Mouse (Mus musculus): ENCODE measurements around the gene Nox3. TPM values are rescaled to one million over a fixed set of nuclear protein-coding genes. Genes with fewer than 3 reads are reported as not detected.

Nox3 gene
- polyA plus RNA-seq, 1 experiment from 2014 or later, result not detected

DNA sequence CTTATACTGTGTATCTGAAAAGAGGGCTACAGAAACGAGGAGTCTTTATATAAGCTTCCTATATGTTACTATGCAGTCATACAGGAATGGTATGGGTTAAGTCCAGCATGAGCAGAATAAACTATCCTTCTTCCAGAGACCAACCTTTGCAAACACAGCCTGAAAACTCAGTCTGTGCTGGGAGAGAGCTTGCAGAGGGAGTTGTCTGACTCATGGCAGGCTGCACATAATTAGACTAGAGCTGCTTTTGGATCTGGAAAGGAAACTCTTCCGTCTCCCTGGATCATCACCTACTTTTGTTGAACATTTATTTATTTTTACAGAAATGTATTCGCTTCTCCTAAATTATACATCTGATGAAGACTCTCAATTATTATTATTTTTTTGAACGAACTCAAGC is 26.8 kb downstream of the Nox3 start:
- 54% methylated on average over 4 of the region's 4 CpGs for WGBS
- H3K27ac ChIP-seq (ENCODE audit: low read length), result no peak overlapping the region
- no peak overlapping the region for H3K4me3 ChIP-seq (ENCODE audit: low read depth, low read length)
- H3K4me2 ChIP-seq (replicated peaks; ENCODE audit: low read depth, low read length), result no peak overlapping the region
- ATAC-seq (ENCODE audit: insufficient number of reproducible peaks, insufficient read depth, low FRiP score, low read depth), result no peak
- no peaks in the 10 kb centered on the region for H3K9me3 ChIP-seq (ENCODE audit: control insufficient read depth, low read depth, low read length)
- no peak overlapping the region for H3K9ac ChIP-seq (replicated peaks; ENCODE audit: low read depth, low read length)
- no peaks in the 10 kb centered on the region for H3K4me1 ChIP-seq (ENCODE audit: control insufficient read depth, insufficient read depth, low read length)
- H3K36me3 ChIP-seq (ENCODE audit: control insufficient read depth, insufficient read depth, low read length), result no peaks in the 10 kb centered on the region
- no peaks in the 10 kb centered on the region for H3K27me3 ChIP-seq (ENCODE audit: control insufficient read depth, insufficient read depth, low read length)

GRCm38 (mm10) chr17:3667287-3667686 is 28.8 kb downstream of the Nox3 start:
- no peaks in the 10 kb centered on the region for H3K27me3 ChIP-seq (ENCODE audit: control insufficient read depth, insufficient read depth, low read length)
- ATAC-seq (ENCODE audit: insufficient number of reproducible peaks, insufficient read depth, low FRiP score, low read depth), result no peak
- no peaks in the 10 kb centered on the region for H3K4me1 ChIP-seq (ENCODE audit: control insufficient read depth, insufficient read depth, low read length)
- no peaks in the 10 kb centered on the region for H3K9me3 ChIP-seq (ENCODE audit: control insufficient read depth, low read depth, low read length)
- H3K27ac ChIP-seq (ENCODE audit: low read length), result no peak overlapping the region
- no peak overlapping the region for H3K4me3 ChIP-seq (ENCODE audit: low read depth, low read length)
- 94% methylated on average over 4 of the region's 4 CpGs for WGBS
- no peak overlapping the region for H3K4me2 ChIP-seq (replicated peaks; ENCODE audit: low read depth, low read length)
- H3K36me3 ChIP-seq (ENCODE audit: control insufficient read depth, insufficient read depth, low read length), result no peaks in the 10 kb centered on the region
- H3K9ac ChIP-seq (replicated peaks; ENCODE audit: low read depth, low read length), result no peak overlapping the region

DNA sequence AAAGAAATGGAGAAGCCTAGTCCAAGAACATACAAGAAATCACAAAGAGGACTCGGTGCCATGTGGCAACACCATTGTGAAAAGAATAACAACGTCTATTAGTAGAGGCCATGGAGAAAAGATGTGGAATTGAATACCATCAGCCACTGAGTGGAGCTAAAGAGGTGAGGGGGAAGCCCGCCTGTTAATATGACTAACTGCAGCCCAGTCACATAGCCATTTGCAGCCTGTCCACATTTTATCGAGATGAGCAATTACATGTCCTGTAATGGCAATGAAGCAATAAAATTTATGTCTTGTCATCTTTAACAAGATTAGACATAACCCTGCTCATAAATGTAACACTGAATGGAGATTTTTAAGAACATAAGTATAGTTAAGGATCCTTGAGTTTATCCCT is 30.7 kb downstream of the Nox3 start:
- no peak overlapping the region for H3K9ac ChIP-seq (replicated peaks; ENCODE audit: low read depth, low read length)
- no peaks in the 10 kb centered on the region for H3K27me3 ChIP-seq (ENCODE audit: control insufficient read depth, insufficient read depth, low read length)
- H3K9me3 ChIP-seq (ENCODE audit: control insufficient read depth, low read depth, low read length), result no peaks in the 10 kb centered on the region
- no peak overlapping the region for H3K4me2 ChIP-seq (replicated peaks; ENCODE audit: low read depth, low read length)
- no peak overlapping the region for H3K27ac ChIP-seq (ENCODE audit: low read length)
- H3K4me3 ChIP-seq (ENCODE audit: low read depth, low read length), result no peak overlapping the region
- no peaks in the 10 kb centered on the region for H3K36me3 ChIP-seq (ENCODE audit: control insufficient read depth, insufficient read depth, low read length)
- no peaks in the 10 kb centered on the region for H3K4me1 ChIP-seq (ENCODE audit: control insufficient read depth, insufficient read depth, low read length)
- 73% methylated on average over 4 of the region's 4 CpGs for WGBS
- ATAC-seq (ENCODE audit: insufficient number of reproducible peaks, insufficient read depth, low FRiP score, low read depth), result no peak

- WGBS, result 86% methylated on average over 5 of the region's 5 CpGs
- Histone ChIP-seq H3K4me1 (ENCODE audit: control insufficient read depth, insufficient read depth, low read length) (no peaks in the 10 kb centered on the region), H3K4me3 (ENCODE audit: low read depth, low read length) (no peak overlapping the region), H3K36me3 (ENCODE audit: control insufficient read depth, insufficient read depth, low read length) (no peaks in the 10 kb centered on the region), H3K27ac (ENCODE audit: low read length) (no peak overlapping the region), H3K9me3 (ENCODE audit: control insufficient read depth, low read depth, low read length) (no peaks in the 10 kb centered on the region), H3K9ac (replicated peaks; ENCODE audit: low read depth, low read length) (no peak overlapping the region), H3K27me3 (ENCODE audit: control insufficient read depth, insufficient read depth, low read length) (no peaks in the 10 kb centered on the region), H3K4me2 (replicated peaks; ENCODE audit: low read depth, low read length) (no peak overlapping the region)
- no peak for ATAC-seq (ENCODE audit: insufficient number of reproducible peaks, insufficient read depth, low FRiP score, low read depth)
Measured at GRCm38 (mm10) chr17:3659497-3659896, 36.6 kb downstream of the Nox3 start.

GRCm38 (mm10) chr17:3650377-3650776 is 45.7 kb downstream of the Nox3 start:
- no peak overlapping the region for H3K4me2 ChIP-seq (replicated peaks; ENCODE audit: low read depth, low read length)
- H3K9me3 ChIP-seq (ENCODE audit: control insufficient read depth, low read depth, low read length), result no peaks in the 10 kb centered on the region
- no peaks in the 10 kb centered on the region for H3K36me3 ChIP-seq (ENCODE audit: control insufficient read depth, insufficient read depth, low read length)
- WGBS, result 64% methylated on average over 3 of the region's 3 CpGs
- H3K27ac ChIP-seq (ENCODE audit: low read length), result no peak overlapping the region
- no peak overlapping the region for H3K4me3 ChIP-seq (ENCODE audit: low read depth, low read length)
- ATAC-seq (ENCODE audit: insufficient number of reproducible peaks, insufficient read depth, low FRiP score, low read depth), result no peak
- no peaks in the 10 kb centered on the region for H3K4me1 ChIP-seq (ENCODE audit: control insufficient read depth, insufficient read depth, low read length)
- no peaks in the 10 kb centered on the region for H3K27me3 ChIP-seq (ENCODE audit: control insufficient read depth, insufficient read depth, low read length)
- H3K9ac ChIP-seq (replicated peaks; ENCODE audit: low read depth, low read length), result no peak overlapping the region

- no peak overlapping the region for H3K9ac ChIP-seq (replicated peaks; ENCODE audit: low read depth, low read length)
- H3K27ac ChIP-seq (ENCODE audit: low read length), result no peak overlapping the region
- H3K4me2 ChIP-seq (replicated peaks; ENCODE audit: low read depth, low read length), result no peak overlapping the region
- H3K27me3 ChIP-seq (ENCODE audit: control insufficient read depth, insufficient read depth, low read length), result no peaks in the 10 kb centered on the region
- H3K36me3 ChIP-seq (ENCODE audit: control insufficient read depth, insufficient read depth, low read length), result no peaks in the 10 kb centered on the region
- ATAC-seq (ENCODE audit: insufficient number of reproducible peaks, insufficient read depth, low FRiP score, low read depth), result no peak
- no peaks in the 10 kb centered on the region for H3K9me3 ChIP-seq (ENCODE audit: control insufficient read depth, low read depth, low read length)
- 89% methylated on average over 2 of the region's 2 CpGs for WGBS
- 0 out of 2 replicates have a peak, but pooled peaks cover 4% of the 10 kb centered on the region for H3K4me1 ChIP-seq (ENCODE audit: control insufficient read depth, insufficient read depth, low read length)
- H3K4me3 ChIP-seq (ENCODE audit: low read depth, low read length), result no peak overlapping the region
Measured at GRCm38 (mm10) chr17:3643582-3643981, 52.5 kb downstream of the Nox3 start.

GRCm38 (mm10) chr17:3641456-3641855 is 54.6 kb downstream of the Nox3 start:
- no peaks in the 10 kb centered on the region for H3K36me3 ChIP-seq (ENCODE audit: control insufficient read depth, insufficient read depth, low read length)
- no peak overlapping the region for H3K4me3 ChIP-seq (ENCODE audit: low read depth, low read length)
- no peaks in the 10 kb centered on the region for H3K9me3 ChIP-seq (ENCODE audit: control insufficient read depth, low read depth, low read length)
- H3K4me2 ChIP-seq (replicated peaks; ENCODE audit: low read depth, low read length), result no peak overlapping the region
- H3K27ac ChIP-seq (ENCODE audit: low read length), result no peak overlapping the region
- ATAC-seq (ENCODE audit: insufficient number of reproducible peaks, insufficient read depth, low FRiP score, low read depth), result no peak
- H3K4me1 ChIP-seq (ENCODE audit: control insufficient read depth, insufficient read depth, low read length), result 0 out of 2 replicates have a peak, but pooled peaks cover 4% of the 10 kb centered on the region
- no peak overlapping the region for H3K9ac ChIP-seq (replicated peaks; ENCODE audit: low read depth, low read length)
- 54% methylated on average over 5 of the region's 5 CpGs for WGBS
- no peaks in the 10 kb centered on the region for H3K27me3 ChIP-seq (ENCODE audit: control insufficient read depth, insufficient read depth, low read length)

DNA sequence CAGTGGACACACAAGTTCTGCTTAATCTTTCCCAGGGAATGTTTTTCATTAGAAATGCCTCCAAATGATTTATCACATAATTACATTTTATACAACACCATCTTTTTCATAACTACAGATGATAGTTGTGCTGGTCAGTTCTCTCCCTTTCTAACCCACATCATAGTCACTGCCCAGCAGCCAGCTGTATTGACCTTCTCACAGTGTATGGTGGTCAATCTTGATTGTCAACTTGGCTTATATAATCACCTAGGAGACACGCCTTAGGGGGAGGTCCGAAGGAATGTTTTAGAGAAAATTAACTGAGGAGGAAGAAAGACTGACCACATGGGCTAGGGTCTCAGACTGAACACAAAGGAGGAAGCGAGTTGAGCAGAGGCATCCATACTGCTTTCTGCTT is 57.3 kb downstream of the Nox3 start:
- Histone ChIP-seq H3K36me3 (ENCODE audit: control insufficient read depth, insufficient read depth, low read length) (no peaks in the 10 kb centered on the region), H3K9ac (replicated peaks; ENCODE audit: low read depth, low read length) (no peak overlapping the region), H3K9me3 (ENCODE audit: control insufficient read depth, low read depth, low read length) (no peaks in the 10 kb centered on the region), H3K4me3 (ENCODE audit: low read depth, low read length) (no peak overlapping the region), H3K27me3 (ENCODE audit: control insufficient read depth, insufficient read depth, low read length) (no peaks in the 10 kb centered on the region), H3K27ac (ENCODE audit: low read length) (no peak overlapping the region), H3K4me1 (ENCODE audit: control insufficient read depth, insufficient read depth, low read length) (0 out of 2 replicates have a peak, but pooled peaks cover 4% of the 10 kb centered on the region), H3K4me2 (replicated peaks; ENCODE audit: low read depth, low read length) (no peak overlapping the region)
- 39% methylated on average over 3 of the region's 3 CpGs for WGBS
- no peak for ATAC-seq (ENCODE audit: insufficient number of reproducible peaks, insufficient read depth, low FRiP score, low read depth)

GRCm38 (mm10) chr17:3632501-3632900 is 63.6 kb downstream of the Nox3 start:
- 61% methylated on average over 3 of the region's 3 CpGs for WGBS
- H3K9ac ChIP-seq (replicated peaks; ENCODE audit: low read depth, low read length), result no peak overlapping the region
- no peak for ATAC-seq (ENCODE audit: insufficient number of reproducible peaks, insufficient read depth, low FRiP score, low read depth)

More at GRCm38 (mm10) chr17:3632501-3632900, 63.6 kb downstream of the Nox3 start:
- no peaks in the 10 kb centered on the region for H3K27me3 ChIP-seq (ENCODE audit: control insufficient read depth, insufficient read depth, low read length)
- no peaks in the 10 kb centered on the region for H3K4me1 ChIP-seq (ENCODE audit: control insufficient read depth, insufficient read depth, low read length)
- H3K36me3 ChIP-seq (ENCODE audit: control insufficient read depth, insufficient read depth, low read length), result no peaks in the 10 kb centered on the region
- H3K4me3 ChIP-seq (ENCODE audit: low read depth, low read length), result no peak overlapping the region
- no peaks in the 10 kb centered on the region for H3K9me3 ChIP-seq (ENCODE audit: control insufficient read depth, low read depth, low read length)
- H3K27ac ChIP-seq (ENCODE audit: low read length), result no peak overlapping the region
- H3K4me2 ChIP-seq (replicated peaks; ENCODE audit: low read depth, low read length), result no peak overlapping the region
